Mouse (Mus musculus): ENCODE measurements around the gene Fcgrt. TPM values are rescaled to one million over a fixed set of nuclear protein-coding genes. Genes with fewer than 3 reads are reported as not detected.

Fcgrt gene
- polyA plus RNA-seq, 1 experiment: 167 TPM

DNA sequence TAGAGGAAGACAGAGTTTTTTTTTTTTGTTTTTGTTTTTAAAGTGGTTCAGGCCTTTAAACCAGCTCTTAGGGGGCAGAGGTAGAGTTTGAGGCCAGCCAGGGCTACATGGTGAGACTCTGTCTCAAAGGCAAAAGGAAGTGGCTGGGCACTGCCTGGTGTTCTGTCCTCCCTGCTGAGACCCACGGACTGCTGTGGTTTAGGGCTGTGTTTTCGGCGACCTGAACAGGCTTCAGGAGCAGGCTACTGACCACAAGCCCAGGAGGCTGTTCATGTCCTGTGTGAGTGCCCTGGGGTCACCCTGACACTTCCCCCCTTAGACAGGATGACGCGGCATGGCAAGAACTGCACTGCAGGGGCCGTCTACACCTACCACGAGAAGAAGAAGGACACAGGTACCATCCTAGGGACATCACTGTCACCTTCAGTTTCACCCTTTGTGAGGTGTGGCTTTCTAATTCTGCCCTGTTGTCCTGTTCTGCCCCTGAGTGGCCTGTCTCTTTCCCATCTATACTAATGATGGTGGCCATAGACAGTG is 30.4 kb downstream of the Fcgrt start:
- Histone ChIP-seq H3K27ac (replicated peaks; ENCODE audit: low read depth, low read length) (no peak overlapping the region), H3K4me1 (ENCODE audit: control insufficient read depth, insufficient read depth, insufficient read length, low read length) (peaks cover 2% of the 10 kb centered on the region; the same call in 1 of the 2 replicates), H3K4me3 (ENCODE audit: insufficient read depth, low read depth, low read length) (no peak overlapping the region)

DNA sequence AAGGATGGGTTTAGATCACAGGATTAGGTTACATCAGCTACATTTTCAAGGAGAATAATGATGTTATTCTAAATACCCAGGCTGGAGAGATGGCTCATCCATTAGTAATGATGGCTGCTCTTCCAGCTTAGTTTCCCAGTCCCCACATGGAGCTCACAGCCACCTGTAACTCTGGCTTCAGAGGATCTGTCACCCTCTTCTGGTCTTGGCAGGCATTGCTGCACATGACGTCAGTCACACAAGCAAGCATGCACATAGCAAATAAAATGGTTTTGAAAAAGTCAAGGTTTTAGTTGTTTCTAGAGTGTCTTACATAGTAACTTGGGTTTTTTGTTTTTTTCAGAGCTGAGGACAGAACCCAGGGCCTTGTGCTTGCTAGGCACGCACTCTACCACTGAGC is 31.4 kb downstream of the Fcgrt start:
- no peak overlapping the region for H3K4me3 ChIP-seq (ENCODE audit: insufficient read depth, low read depth, low read length)
- no peak overlapping the region for H3K27ac ChIP-seq (replicated peaks; ENCODE audit: low read depth, low read length)
- peaks cover 2% of the 10 kb centered on the region; the same call in 1 of the 2 replicates for H3K4me1 ChIP-seq (ENCODE audit: control insufficient read depth, insufficient read depth, insufficient read length, low read length)

DNA sequence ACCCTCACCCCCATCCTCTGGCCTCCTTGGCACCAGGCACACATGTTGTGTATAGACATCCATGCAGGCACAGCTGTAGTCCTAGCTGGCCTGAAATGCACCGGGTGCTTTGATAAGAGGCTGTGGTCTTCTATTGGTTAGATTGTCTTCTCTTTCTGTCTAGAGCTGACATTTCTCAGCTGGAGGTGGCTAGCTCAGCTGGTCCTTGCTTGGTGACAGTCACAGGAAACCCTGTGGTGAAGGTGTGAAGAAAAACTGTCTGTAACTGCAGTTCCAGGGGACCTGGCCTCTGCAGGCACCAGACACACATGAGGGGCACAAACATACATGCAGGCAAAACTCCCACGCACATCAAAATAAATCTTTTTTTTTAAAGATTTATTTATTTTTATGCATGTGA is 34.0 kb downstream of the Fcgrt start:
- Histone ChIP-seq H3K27ac (replicated peaks; ENCODE audit: low read depth, low read length) (no peak overlapping the region), H3K4me1 (ENCODE audit: control insufficient read depth, insufficient read depth, insufficient read length, low read length) (no peaks in the 10 kb centered on the region), H3K4me3 (ENCODE audit: insufficient read depth, low read depth, low read length) (no peak overlapping the region)

DNA sequence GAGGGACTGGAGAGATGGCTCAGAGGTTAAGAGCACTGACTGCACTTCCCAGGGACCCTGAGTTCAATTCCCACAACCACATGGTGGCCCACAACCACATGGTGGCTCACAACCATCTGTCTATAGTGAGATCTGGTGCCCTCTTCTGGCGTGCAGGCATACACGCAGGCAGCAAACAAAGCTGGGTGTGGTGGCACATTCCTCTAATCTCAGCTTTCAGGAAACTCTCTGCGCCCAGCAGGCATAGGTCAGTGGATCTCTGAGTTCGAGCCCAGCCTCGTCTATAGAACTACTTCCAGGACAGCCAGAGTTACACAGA is 35.7 kb downstream of the Fcgrt start:
- no peak overlapping the region for H3K27ac ChIP-seq (replicated peaks; ENCODE audit: low read depth, low read length)
- H3K4me3 ChIP-seq (ENCODE audit: insufficient read depth, low read depth, low read length): no peak overlapping the region
- H3K4me1 ChIP-seq (ENCODE audit: control insufficient read depth, insufficient read depth, insufficient read length, low read length): no peaks in the 10 kb centered on the region

DNA sequence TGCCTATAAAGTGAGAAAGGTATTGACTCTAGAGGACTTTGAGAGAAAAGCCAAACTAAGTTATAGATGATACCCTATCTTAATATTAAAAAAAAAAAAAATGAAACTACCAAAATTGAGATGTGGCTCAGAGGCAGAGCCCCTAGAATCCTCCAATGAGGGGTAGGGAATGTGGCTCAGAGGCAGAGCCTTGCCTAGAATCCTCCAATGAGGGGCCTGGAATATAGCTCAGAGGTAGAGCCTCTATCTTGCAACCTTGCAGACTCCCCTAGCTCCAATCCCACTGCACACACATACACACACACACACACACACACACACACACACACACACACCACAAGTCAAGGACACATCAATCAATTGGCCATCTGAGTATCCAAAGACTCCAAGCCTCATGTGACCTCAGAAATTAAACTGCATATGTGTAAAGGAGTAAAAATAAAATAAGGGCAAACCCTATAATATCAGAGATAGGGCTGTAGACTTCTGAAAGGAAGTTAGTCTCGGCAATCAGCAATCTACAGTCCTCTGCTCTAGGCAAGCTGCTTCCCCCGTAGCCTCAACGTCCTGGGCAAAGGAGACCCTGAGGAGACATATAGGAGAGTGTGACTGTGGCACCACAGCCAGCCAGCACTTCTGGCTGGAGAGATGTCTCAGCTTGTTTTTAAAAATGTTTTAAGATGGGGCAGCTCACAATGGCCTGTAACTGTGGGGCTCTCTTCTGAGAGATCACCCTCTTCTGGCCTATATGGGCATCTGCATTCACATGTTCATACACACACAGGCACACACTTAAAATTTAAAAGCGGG is 36.3 kb downstream of the Fcgrt start:
- H3K27ac ChIP-seq (replicated peaks; ENCODE audit: low read depth, low read length): no peak overlapping the region
- no peak overlapping the region for H3K4me3 ChIP-seq (ENCODE audit: insufficient read depth, low read depth, low read length)

DNA sequence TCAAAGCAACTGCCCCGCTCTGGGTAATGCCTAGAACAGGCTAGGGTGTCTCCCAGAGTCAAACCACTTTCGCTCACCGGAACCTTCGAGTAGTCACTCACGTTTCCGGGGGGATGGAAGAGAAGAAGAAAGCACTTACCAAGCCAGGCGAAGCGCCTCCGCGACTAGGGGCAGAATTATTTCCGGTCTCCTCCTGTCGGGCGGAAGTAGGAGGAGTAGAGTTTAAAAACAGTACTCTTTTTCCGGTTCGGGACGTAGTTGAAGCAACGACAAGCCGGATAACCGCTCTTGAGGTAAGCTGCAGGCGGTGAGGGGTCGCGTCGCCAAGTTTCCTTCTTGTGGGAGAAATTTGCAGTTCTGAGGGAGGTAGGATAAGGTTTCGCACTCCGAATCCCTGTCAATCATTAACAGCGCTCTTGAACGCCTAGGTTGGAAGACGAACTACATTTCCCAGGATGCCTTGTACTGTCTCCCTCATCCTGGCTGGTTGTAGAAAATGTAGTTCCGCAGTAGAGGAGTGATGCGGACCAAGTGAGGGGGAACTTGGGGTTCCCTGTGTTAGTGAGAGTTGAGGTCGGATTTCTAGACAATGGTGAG is 41.3 kb downstream of the Fcgrt start, which contains the start of the genes Nosip and Prrg2:
Gene Nosip, plus strand, starts transcription at position 191 of the 597 bp plus-strand sequence.
Gene Prrg2, minus strand, starts transcription at position 439 of the 597 bp plus-strand sequence.
- Histone ChIP-seq H3K4me3 (ENCODE audit: insufficient read depth, low read depth, low read length) (peak within 1 kb of the TSS; percentile 75), H3K4me1 (ENCODE audit: control insufficient read depth, insufficient read depth, insufficient read length, low read length) (peaks cover 4% of the 10 kb centered on the region; the same call in 1 of the 2 replicates), H3K27ac (replicated peaks; ENCODE audit: low read depth, low read length) (peak within 1 kb of the TSS; percentile 93)

More for the DNA sequence above, 36.3 kb downstream of the Fcgrt start:
- no peaks in the 10 kb centered on the region for H3K4me1 ChIP-seq (ENCODE audit: control insufficient read depth, insufficient read depth, insufficient read length, low read length)

DNA sequence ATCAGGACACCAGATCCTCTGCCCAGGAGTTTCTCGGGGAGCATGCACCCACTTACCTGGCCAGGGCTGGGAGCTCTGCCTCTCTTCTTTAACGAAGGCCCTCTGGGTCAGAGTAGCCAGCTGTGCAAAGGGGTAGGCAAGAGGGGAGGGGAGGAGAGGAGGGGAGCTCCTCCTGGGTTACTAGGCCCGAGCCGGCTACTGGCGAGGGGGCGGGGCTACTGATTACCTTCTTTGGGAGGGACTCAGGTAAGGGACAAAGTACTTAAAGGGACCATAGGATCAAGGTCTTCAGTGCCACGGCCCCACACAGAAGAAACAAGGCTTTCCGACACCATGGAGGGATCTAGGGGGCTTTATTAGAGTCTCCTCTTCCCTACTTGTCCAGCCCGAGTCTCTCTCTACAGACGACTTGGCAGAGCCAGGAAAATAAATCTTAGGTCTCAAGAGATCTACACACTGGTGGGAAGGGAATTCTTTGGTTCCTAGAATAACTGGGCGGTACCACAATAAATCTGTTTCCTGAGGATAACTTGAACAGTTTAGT is 42.0 kb downstream of the Fcgrt start:
- Histone ChIP-seq H3K4me1 (ENCODE audit: control insufficient read depth, insufficient read depth, insufficient read length, low read length) (peaks cover 4% of the 10 kb centered on the region; the same call in 1 of the 2 replicates), H3K27ac (replicated peaks; ENCODE audit: low read depth, low read length) (peak overlapping the region; percentile 18; the same call in 1 of the 2 replicates), H3K4me3 (ENCODE audit: insufficient read depth, low read depth, low read length) (peak overlapping the region; percentile 75)

DNA sequence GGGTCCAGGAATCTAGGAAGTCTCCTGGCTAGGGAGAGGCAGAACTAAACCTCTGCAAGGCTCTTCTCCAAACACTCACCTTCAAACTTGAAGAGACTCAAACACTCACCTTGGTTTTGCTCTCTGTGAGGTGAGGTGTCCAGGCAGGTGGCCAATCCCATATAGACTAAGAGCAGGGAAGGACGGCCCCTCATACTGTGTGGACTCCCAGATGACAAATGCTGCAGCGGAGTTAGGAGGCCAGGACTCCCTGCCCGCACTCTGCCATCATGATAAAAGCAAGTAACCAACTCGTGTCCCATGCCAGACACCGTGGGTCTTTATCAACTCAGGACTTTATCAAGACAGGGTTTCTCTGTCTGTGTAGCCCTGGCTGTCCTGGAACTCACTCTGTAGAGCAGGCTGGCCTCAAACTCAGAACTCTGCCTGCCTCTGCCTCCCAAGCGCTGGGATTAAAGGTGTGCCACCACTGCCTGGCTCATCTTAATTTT is 43.0 kb downstream of the Fcgrt start:
- Histone ChIP-seq H3K4me1 (ENCODE audit: control insufficient read depth, insufficient read depth, insufficient read length, low read length) (peaks cover 4% of the 10 kb centered on the region; the same call in 1 of the 2 replicates), H3K4me3 (ENCODE audit: insufficient read depth, low read depth, low read length) (no peak overlapping the region), H3K27ac (replicated peaks; ENCODE audit: low read depth, low read length) (no peak overlapping the region)

DNA sequence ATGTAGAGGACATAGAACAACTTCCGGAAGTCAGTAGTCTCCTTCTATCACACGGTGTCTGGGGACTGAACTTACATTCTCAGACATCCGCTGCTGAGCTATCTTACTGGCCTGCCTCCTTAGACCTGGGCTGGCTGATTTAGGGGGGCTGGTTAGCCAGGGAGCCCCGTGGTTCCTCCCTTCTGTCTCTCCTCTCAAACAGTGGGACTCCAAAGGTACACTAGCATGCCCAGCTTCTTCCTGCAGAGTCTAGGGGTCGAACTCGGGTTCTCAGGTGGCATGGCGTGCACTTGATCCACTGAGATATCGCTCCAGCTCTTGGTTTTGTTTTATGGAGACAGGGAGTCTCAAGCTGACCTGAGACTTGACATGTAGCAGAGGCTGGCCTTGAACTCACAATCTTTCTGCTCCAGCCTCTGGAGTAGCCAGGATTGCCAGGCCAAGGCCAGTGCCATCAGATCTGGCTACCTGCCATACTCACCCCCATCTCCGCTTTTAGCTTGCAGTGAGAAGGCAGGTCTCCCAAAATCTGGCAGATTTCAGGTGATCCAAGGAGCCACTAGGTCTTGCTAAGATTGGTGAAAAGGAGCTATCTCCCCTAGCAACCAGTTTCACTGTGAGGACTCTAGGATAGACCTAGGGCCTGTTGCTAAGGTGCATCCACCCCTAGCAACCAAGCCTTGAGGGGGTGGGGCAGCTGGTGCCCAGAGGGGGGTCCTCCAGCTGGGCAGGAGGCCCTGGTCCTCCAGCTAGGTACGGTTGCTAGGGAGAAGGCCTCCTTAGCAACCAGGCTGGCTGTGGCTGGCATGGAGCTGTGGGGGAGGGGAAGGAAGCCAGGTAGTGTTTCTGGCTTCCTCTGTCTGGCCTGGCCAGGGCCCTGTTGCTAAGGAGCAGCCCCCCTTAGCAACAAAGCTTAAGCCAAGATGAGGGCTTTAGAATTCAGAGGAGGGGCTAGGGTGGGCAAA is 44.8 kb downstream of the Fcgrt start:
- H3K27ac ChIP-seq (replicated peaks; ENCODE audit: low read depth, low read length): no peak overlapping the region
- peaks cover 4% of the 10 kb centered on the region; the same call in 1 of the 2 replicates for H3K4me1 ChIP-seq (ENCODE audit: control insufficient read depth, insufficient read depth, insufficient read length, low read length)

DNA sequence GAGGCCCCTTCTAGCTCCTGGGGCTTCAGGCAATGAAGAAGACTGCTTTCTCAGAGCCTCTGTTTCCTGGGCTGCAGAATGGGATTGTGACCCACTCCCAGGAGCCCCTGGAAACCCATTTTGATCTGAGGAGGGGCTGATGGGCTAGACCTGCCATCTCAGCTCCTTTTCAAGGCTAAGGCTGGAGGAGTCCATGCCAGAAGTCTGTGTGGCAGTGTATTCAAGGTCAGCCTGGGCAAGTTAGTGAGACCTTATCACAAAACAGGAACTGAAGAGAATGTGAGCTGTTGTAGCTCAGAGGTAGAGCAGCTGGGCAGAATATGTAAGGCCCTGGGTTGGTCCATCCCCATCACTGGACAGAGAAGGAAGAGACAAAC is 46.7 kb downstream of the Fcgrt start:
- H3K4me3 ChIP-seq (ENCODE audit: insufficient read depth, low read depth, low read length): no peak overlapping the region
- H3K4me1 ChIP-seq (ENCODE audit: control insufficient read depth, insufficient read depth, insufficient read length, low read length): peaks cover 5% of the 10 kb centered on the region

More for the DNA sequence above, 44.8 kb downstream of the Fcgrt start:
- H3K4me3 ChIP-seq (ENCODE audit: insufficient read depth, low read depth, low read length): no peak overlapping the region

DNA sequence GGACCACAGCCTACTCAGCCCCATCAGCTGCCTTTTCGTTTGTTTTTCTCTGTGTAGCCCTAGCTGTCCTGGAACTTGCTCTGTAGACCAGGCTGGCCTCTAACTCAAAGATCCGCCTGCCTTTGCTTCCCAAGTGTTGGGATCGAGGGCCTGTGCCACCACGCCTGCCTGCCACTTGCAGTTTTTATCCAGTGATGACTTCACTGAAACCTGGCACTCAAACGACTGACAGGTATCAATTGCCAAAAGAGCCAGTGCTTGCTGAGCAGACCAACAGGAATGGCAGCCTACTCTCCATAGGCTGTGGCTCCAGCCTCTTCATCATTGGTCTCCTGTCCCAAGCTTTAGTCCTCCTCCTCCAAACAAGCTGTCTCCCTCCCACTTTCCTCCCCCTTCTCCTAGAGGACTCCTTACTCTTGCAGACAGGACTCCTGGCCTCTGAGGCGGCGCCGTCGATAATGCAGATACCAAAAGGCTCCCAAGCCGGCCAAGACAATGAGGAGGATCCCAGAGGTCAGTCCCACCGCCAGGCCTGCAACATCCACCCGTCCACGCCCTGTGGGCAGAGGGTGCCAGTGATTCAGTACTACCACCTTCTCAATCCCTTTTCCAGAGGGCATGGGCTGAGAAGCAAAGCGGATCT is 47.2 kb downstream of the Fcgrt start:
- no peak overlapping the region for H3K27ac ChIP-seq (replicated peaks; ENCODE audit: low read depth, low read length)
- H3K4me1 ChIP-seq (ENCODE audit: control insufficient read depth, insufficient read depth, insufficient read length, low read length): peaks cover 4% of the 10 kb centered on the region
- H3K4me3 ChIP-seq (ENCODE audit: insufficient read depth, low read depth, low read length): no peak overlapping the region

More for the DNA sequence above, 46.7 kb downstream of the Fcgrt start:
- no peak overlapping the region for H3K27ac ChIP-seq (replicated peaks; ENCODE audit: low read depth, low read length)

DNA sequence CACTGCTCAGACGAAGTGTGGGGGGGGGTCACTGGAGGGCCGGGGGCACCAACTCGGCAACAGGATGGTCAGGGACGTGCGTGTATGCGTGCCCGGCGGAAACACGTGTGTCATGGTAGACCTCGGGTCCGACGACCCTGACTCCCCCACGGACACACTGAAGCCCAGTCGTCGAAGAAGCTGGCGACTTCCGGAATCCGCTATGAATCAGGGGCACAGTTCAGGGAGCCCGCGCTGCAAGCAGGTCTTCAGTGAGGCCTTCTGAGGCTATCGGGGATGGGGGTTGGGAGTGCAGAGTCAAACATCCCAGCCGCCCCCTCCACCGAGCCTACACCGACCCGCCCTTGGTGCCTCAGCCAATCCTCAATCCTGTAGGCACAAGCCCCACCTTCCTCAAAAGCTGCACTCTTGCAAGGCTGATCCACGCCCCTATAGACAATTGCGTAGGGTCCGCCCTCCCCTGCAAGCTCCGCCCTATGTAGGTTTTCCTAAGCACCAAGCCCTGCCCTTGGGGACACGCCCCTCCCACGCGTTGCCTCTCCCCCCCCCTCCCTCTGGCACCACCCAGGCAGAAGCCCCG is 49.6 kb downstream of the Fcgrt start:
- peak overlapping the region; percentile 52 for H3K4me3 ChIP-seq (ENCODE audit: insufficient read depth, low read depth, low read length)
- H3K4me1 ChIP-seq (ENCODE audit: control insufficient read depth, insufficient read depth, insufficient read length, low read length): peaks cover 5% of the 10 kb centered on the region
- H3K27ac ChIP-seq (replicated peaks; ENCODE audit: low read depth, low read length): peak overlapping the region; percentile 43; the same call in 1 of the 2 replicates

DNA sequence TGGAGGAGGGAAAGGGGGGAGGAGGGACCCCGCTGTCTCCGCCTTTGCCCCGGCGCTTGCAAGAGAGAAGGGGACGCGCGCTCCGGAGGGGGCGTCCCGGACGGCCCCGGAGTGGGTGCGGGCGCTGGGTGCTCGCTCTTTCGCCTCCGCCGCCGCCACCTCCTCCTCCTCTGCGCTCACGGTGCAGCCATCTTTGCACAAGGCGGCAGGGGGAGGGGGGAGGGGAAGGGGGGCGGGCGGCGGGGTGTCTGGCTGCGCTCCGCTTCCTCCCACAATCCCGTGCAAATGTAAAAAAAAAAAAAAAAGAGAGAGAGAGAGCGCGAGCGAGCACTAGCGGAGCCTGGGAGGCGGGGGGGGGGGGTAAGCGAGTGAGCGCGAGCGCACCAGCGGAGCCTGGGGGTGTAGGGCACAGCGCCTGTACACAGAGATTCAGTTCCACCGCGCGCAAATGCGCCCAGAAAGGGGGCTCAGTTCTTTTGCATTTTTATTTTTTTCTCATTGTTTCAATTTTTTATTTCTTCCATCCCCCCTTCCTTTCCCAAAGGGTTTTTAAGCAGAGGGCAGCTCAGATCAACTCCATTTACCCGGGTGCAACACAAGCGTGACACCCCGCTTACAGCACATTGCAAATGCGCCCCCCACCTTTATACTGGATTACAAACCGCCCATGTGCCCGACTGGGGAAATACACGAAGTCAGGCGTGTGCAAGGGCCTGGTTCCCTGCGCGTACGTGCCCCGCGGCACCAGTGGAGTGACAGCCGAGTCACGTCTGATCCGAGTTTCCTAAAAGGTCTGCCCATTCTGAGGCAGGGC is 50.3 kb downstream of the Fcgrt start:
- H3K4me3 ChIP-seq (ENCODE audit: insufficient read depth, low read depth, low read length): peak overlapping the region; percentile 96
- H3K4me1 ChIP-seq (ENCODE audit: control insufficient read depth, insufficient read depth, insufficient read length, low read length): peaks cover 5% of the 10 kb centered on the region
- peak overlapping the region; percentile 71 for H3K27ac ChIP-seq (replicated peaks; ENCODE audit: low read depth, low read length)

Measured in brown adipose tissue, adult 24 weeks (tissue).